Mouse (Mus musculus) thymus, postnatal 25 days (tissue): ENCODE data around the gene Pdia2.
A peak's percentile ranks its signal among the peaks of the same experiment; 100 is the strongest.
"Not testable (repeated sequence)": the region's sequence is repeated elsewhere in the genome, so short reads cannot be mapped to it uniquely, and the experiment has no call there.

Experiments
- DNase-seq: peaks from one replicate; pipeline ENCODE4 v3.0.0; 2022

Gene Pdia2

GRCm38 (mm10) chr17:26200831-26201705 lies 2.2 kb upstream of the Pdia2 start:
- DNase-seq: peak; percentile 6

DNA sequence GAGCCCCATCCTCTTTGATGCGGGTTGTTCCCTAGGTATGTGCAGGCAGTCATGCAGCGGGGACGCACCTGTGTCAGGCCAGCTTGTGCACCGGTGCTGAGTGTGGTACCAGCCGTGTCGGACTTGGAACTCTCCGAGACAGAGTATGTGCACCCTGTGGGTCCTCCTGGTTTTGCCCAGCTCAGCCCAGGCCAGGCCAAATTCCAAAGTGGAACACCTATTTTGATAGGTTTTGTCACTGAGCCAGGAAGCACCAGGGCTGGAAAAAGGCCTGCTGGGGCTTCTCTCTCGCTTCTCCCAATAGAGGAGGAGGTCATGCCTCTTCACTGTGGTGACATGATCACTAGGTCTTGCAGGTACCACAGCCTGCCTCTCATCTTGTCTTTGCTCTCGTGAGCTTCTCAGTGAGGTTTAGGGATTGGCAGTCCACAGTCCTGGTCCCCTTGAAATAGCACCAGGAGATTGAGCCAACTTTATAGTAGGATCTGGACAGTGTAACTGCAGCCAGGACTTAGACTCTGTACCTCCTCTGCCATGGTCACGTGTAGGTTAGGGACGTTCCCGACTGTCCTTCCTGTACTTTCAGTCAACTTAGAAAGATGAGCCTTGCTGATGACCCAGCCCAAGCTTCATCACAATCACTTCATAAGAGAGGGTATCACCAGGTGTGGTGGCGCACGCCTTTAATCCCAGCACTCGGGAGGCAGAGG lies 6.3 kb downstream of the Pdia2 start:
- DNase-seq: no peak

- DNase-seq: not testable (repeated sequence)
Observed at GRCm38 (mm10) chr17:26191486-26191885, 7.4 kb downstream of the Pdia2 start.

DNA sequence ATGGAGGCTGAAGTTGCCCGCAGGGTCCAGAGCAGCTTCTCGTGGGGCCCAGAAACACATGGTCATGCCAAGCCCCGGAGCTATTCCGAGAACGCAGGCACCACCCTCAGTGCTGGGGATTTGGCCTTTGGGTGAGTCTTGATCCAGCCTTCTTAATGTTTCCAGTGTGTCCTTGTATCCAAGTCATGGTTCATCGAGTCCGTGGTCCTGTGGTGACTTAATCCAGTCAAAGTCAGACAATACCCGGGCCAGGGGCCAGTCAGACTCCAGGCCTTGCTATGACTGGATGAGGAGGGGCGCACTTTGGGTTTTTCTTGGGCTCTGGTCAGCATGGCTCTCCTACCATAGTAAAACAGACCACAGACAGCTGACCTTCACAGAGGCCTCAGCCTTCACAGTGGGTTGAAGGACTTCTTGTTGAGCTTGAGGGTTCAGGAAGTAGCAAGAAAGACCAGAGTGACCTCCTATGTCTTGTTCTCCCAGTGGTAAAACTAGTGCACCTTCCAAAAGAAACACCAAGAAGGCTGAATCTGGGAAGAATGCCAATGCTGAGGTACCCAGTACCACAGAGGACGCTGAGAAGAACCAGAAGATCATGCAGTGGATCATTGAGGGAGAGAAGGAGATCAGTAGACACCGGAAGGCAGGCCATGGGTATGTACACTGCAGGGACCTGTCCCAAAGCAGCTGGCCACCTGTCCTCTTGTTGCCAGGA lies 10.6 kb downstream of the Pdia2 start:
- no peak for DNase-seq

GRCm38 (mm10) chr17:26187592-26187991 lies 11.3 kb downstream of the Pdia2 start:
- DNase-seq: no peak

DNA sequence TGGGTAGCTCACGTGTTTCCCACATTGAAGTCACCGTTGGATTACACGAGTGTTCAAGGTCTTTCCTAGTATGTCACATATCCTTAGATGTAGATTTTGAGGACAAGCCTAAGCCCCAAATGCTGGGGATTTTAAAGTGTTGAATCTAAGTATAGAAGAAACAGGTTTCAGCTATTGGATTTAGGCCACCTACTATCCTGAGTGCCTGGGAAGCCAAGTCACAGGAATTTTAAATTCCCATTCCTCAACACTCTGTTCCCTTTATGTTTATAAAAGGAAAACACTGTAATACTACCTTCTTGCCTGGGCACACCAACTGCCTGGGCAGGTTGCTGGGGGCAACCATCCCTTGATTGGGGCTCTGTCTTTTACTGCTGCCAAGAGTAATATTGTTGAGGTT lies 17.7 kb downstream of the Pdia2 start:
- DNase-seq: no peak

DNA sequence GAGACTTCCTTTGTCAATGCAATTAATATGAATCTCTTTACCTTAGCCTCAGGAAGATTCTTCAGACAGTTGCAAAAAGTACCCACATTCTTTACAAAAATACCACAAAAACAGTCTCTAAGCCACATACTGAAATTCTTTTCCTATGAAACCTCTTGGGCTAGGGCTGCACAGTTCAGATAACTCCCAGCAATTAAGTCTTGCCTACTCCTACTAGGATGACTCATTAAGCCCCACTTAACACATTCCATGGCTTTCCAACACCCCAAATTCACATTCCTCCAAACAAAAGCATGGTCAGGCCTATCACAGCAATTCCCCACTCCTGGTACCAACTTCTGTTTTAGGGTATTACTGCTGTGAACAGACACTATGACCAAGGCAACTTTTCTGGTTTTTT lies 20.3 kb downstream of the Pdia2 start:
- no peak for DNase-seq

DNA sequence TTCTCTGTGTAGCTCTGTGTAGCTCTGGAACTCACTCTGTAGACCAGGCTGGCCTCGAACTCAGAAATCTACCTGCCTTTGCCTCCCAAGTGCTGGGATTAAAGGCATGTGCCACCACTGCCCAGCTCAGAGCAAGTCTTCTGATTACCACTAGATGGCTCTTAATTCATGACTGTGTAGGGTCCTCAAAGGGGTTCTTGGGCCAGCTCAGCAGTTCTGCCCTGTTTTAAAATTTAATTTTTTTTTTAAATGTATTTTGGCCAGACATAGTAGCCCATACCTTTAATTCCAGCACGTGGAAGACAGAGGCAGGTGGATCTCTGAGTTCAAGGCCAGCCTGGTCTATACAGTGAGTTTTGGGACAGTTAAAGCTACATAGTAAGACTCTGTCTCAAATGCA lies 23.6 kb downstream of the Pdia2 start:
- not testable (repeated sequence) for DNase-seq

DNA sequence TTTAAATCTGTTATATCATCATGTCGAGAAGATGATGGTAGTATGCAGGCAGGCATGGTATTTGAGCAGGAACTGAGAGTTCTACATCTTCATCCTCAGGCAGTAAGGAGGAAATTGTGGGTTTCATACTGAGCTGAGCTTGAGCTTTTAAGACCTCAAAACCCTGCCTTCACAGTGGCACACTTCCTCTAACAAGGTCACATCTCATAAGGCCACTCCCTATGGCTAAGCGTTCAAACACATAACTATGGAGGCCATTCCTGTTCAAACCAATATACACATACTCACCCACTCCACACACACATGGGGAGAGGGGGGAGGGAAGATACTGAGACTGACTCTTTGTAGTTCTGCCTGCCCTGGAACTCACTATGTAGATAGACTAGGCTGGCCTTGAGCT lies 30.8 kb downstream of the Pdia2 start:
- peak; percentile 40 for DNase-seq

DNA sequence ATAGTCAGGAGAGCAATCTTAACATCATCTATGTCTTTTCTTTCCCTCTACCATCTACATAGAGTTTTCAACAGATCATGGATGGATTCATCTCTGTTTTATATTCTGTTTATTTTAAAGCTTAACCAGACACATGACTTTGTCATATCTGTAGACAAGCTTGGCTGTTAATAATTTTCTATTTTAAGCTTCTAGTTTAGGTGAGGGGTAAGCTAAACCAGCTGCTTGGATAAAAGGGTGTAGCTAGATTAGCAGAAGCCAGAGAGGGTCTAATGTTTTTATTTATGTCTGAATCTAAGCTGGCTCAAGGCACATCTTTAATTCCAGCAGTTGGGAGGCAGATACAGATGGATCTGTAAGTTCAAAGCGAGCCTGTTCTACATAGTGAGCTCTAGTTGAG lies 36.2 kb downstream of the Pdia2 start:
- no peak for DNase-seq

DNA sequence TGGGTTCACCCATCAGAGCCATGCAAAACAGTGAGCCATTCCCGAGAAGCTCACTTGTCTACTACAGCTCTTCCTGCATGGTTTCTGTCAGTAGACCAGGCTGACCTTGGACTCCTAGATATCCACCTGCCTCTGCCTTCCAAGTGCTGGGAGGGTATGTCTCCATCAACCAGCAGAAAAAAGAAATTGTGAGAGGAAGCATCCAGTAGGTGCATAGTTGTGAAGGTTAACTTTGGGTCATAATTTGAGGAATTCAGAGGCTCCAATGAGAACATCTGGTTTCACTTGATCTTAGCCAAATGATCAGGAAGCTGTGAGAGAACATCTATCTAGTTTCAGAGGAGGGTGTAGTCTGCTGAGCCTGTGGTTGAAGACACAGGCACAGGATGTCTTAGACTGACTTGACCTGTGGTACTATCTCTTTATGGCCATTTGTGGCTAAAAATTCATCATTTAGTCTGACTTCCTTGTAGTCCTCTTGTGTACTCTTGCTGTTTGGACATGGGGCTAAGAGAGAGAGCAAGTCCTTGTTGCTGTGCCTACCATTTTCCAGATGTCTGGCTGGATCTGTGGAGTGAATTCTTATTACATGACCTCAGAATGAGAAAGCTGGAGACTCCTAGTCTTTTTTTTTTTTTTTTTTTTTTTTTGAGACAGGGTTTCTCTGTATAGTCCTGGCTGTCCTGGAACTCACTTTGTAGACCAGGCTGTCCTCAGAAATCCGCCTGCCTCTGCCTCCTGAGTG lies 46.8 kb downstream of the Pdia2 start:
- no peak for DNase-seq

DNA sequence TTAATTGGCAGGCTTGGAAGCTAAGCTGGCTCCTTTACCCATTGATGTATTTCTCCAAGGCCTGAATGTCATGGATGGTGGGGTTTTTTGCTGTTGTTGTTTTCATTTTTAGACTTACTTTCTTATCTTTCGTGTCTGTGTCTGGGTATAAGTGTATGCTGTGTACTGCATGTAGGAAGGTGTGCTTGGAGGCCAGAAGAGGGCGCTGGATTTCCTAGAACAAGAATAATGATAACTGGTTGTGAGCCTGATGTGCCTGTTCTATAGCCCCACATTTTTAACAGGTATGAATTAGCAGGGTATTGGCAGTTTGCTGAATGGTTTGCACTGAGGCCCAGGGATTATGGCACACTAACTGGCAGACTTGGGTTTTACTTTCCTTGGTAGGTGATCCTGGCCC lies 49.8 kb downstream of the Pdia2 start:
- DNase-seq: no peak
